Mouse (Mus musculus): ENCODE results near the gene Tyrobp. TPM values are rescaled to one million over a fixed set of nuclear protein-coding genes. Genes with fewer than 3 reads are reported as not detected.

Gene Tyrobp
- not detected in 2 replicates for polyA plus RNA-seq (2012; ENCODE audit: insufficient read depth, insufficient read length, low replicate concordance, missing spikeins)

DNA sequence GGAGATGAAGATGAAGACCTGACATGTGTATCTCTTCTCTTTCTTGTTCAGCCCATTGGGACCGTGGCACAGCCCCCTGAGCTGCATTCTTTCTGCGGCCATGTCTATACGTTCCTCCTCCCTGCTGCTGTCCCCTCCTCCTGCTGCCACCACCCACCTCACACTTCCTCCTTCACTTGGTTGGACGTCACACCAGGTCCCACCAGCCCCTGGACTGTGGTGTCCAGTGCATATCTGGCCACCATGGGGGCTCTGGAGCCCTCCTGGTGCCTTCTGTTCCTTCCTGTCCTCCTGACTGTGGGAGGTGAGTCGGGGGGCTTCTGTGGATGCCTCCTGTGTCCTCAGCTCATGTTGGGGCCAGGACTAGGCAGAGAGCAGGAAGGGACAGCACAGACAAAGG is at the start of gene Tyrobp:
Gene Tyrobp (plus strand): TSS at position 165 of the 400 bp plus-strand sequence.
- WGBS: 81% methylated on average over 5 of the region's 5 CpGs
- Histone ChIP-seq H3K4me3 (ENCODE audit: insufficient read depth, low read depth, low read length) (no peak within 1 kb of the TSS), H3K4me1 (ENCODE audit: control insufficient read depth, insufficient read depth, low read length) (no peaks in the 10 kb centered on the region), H3K27ac (ENCODE audit: insufficient read depth, low read depth, low read length) (no peak within 1 kb of the TSS)
- no peak for TF ChIP-seq CTCF (IDR thresholded peaks at IDR 0.05; ENCODE audit: insufficient read depth, low read depth, low read length)
- no peak for TF ChIP-seq POLR2A (IDR thresholded peaks at IDR 0.05; ENCODE audit: insufficient read depth, low read depth, low read length)

DNA sequence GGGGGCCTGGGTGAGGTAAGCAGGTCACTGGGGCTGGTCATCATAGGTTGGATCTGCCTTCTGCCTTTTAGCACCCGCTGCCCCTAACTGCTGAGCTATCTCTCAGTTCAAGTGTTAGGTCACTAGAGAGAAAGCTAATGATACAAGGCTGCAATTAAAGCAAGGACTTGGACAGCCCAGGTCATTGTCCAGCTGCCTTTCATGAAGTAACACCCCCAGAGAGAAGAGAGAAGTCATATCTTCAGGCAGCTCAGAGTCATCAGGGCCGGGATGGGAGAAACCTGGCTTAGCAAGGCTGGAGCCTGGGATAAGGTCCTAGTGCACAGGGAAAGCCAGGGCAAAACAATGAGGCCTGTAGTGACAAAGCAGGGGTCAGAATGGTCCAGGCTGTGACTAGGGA is 46.1 kb upstream of the Tyrobp start:
- no peak for TF ChIP-seq POLR2A (IDR thresholded peaks at IDR 0.05; ENCODE audit: insufficient read depth, low read depth, low read length)
- no peak for TF ChIP-seq CTCF (IDR thresholded peaks at IDR 0.05; ENCODE audit: insufficient read depth, low read depth, low read length)
- 76% methylated on average over 2 of the region's 2 CpGs for WGBS
- Histone ChIP-seq H3K27ac (ENCODE audit: insufficient read depth, low read depth, low read length) (no peak overlapping the region), H3K4me1 (ENCODE audit: control insufficient read depth, insufficient read depth, low read length) (peaks cover 15% of the 10 kb centered on the region), H3K4me3 (ENCODE audit: insufficient read depth, low read depth, low read length) (no peak overlapping the region)

DNA sequence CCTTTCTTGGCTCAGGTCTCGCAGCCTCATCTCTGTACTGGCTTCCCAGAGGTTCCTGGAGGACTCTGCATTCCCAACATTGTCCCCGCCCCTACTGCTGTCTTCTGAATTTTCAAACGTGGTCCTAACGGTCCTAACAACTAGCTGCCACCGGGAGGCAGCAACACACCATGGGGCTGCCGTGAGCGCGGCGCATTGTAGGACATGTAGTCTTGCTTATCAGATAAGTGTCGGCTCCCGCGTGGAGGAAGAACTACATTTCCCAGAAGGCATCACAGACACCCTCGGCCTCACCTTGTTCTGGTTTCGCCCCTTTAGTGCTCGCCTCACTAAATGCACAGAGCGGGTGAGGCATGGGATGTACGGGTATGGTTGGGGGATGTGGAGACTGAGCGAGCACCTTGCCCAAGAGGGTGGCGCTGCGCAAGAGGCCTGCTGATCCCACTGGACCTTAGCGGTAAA is 40.0 kb upstream of the Tyrobp start:
- peak; percentile 83 for TF ChIP-seq POLR2A (IDR thresholded peaks at IDR 0.05; ENCODE audit: insufficient read depth, low read depth, low read length)
- TF ChIP-seq CTCF (IDR thresholded peaks at IDR 0.05; ENCODE audit: insufficient read depth, low read depth, low read length): peak; percentile 85
- Histone ChIP-seq H3K27ac (ENCODE audit: insufficient read depth, low read depth, low read length) (peak overlapping the region; percentile 79), H3K4me1 (ENCODE audit: control insufficient read depth, insufficient read depth, low read length) (peaks cover 5% of the 10 kb centered on the region; the same call in 1 of the 2 replicates), H3K4me3 (ENCODE audit: insufficient read depth, low read depth, low read length) (peak overlapping the region; percentile 59)
- WGBS: under 1% methylated on average over 21 of the region's 21 CpGs

DNA sequence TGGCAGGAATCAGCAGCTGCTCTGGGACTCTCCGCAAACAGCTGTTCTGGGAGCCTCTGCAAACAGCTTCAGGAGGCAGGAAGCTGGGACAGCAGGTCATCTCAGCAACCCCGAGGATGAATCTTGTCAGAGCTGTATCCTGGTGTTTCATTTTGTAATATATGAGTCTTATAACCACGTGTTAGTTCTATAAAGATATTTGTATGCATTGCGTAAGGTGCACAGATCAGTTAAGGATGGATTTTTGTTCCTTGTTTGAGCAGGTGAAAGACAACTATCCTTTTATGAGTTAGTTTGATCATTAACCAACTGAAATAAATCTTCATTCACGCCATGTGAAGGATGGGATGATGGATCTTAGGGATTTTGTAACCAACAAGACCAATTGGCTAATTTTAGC is 33.5 kb upstream of the Tyrobp start:
- TF ChIP-seq POLR2A (IDR thresholded peaks at IDR 0.05; ENCODE audit: insufficient read depth, low read depth, low read length): no peak
- TF ChIP-seq CTCF (IDR thresholded peaks at IDR 0.05; ENCODE audit: insufficient read depth, low read depth, low read length): no peak
- H3K27ac ChIP-seq (ENCODE audit: insufficient read depth, low read depth, low read length): no peak overlapping the region
- H3K4me1 ChIP-seq (ENCODE audit: control insufficient read depth, insufficient read depth, low read length): peaks cover 3% of the 10 kb centered on the region; the same call in 1 of the 2 replicates
- H3K4me3 ChIP-seq (ENCODE audit: insufficient read depth, low read depth, low read length): no peak overlapping the region
- 59% methylated on average over 5 of the region's 5 CpGs for WGBS

DNA sequence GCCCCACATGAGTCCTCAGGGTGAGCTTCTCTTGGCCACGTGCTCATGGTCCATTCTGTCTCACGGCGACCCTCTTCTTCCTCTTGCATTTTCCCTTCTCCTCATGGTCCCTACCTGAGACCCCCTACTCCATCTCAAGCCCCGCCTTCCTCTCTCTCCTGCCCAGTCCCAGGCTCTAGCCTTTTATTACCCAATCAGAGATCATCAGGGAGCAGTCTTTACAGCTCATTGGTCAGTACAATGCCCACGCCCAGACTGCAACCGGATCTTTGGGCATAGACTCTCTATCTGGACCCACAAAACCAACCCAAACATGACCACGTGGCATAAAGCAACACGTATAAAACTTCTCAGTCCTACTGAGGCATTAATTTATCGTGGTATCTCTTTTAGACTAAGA is 29.5 kb upstream of the Tyrobp start:
- TF ChIP-seq CTCF (IDR thresholded peaks at IDR 0.05; ENCODE audit: insufficient read depth, low read depth, low read length) (no peak), POLR2A (IDR thresholded peaks at IDR 0.05; ENCODE audit: insufficient read depth, low read depth, low read length) (no peak)
- Histone ChIP-seq H3K27ac (ENCODE audit: insufficient read depth, low read depth, low read length) (no peak overlapping the region), H3K4me1 (ENCODE audit: control insufficient read depth, insufficient read depth, low read length) (no peaks in the 10 kb centered on the region), H3K4me3 (ENCODE audit: insufficient read depth, low read depth, low read length) (no peak overlapping the region)
- WGBS: 79% methylated on average over 9 of the region's 9 CpGs

DNA sequence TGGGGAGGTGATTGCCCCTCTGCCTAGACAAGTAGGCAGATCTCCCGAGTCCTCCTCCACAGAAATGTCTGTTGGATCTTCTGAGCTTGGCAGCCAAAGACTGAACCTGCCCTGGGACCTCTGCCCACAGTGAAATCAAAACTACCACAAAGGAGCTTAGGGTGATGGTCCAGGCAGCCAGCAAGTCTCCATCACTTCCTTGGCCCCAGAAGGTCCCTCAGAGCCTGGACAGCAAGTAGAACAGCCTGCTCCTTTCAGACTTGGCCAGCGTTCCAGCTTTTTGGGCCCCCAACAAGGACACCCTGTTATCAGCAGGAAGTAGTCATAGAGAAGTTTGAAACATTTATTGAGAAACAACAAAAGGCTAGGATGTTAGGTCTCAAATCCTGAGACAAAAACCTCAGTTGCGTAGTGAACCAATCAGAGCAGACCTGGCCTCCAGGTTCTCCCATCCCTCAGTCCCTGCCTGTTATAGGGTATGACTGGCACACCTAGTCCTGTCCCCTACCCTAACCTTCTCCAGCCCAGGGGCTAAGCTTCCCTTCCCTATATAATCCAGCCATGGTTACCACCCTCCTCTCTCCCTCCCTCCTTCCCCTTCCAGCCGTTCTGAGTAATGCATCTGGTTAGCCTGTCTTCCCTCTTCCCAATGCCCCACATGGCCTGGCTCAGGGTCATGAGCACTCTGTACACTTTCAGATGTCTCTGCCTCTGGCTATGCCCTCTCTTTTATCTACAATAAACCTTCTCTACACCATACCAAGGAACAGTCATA is 20.6 kb upstream of the Tyrobp start:
- Histone ChIP-seq H3K4me3 (ENCODE audit: insufficient read depth, low read depth, low read length) (no peak overlapping the region), H3K4me1 (ENCODE audit: control insufficient read depth, insufficient read depth, low read length) (peaks cover 12% of the 10 kb centered on the region), H3K27ac (ENCODE audit: insufficient read depth, low read depth, low read length) (peak overlapping the region; percentile 49; the same call in 1 of the 2 replicates)
- 66% methylated on average over 4 of the region's 4 CpGs for WGBS
- no peak; the same call in 1 of the 2 replicates for TF ChIP-seq POLR2A (IDR thresholded peaks at IDR 0.05; ENCODE audit: insufficient read depth, low read depth, low read length)

DNA sequence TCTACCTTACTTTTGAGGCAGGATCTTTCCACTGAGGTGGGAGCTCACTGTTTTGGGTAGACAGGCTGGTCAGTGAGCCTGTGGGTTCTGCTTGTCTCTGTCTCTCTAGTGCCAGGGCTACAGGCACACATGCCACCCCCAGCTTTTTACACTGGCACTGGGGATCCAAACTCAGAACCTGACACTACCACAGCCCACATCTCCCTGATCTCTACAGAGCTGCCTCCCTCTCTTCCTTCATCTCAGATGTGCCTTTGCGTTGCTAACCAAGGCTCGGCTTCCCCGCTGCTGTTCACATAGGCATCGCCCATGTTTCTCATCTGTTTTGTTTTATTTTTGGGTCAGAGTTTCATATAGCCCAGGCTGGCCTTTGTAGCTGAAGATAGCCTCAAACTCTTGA is 19.9 kb upstream of the Tyrobp start:
- WGBS: 61% methylated on average over 4 of the region's 4 CpGs
- H3K4me1 ChIP-seq (ENCODE audit: control insufficient read depth, insufficient read depth, low read length): peaks cover 12% of the 10 kb centered on the region
- TF ChIP-seq CTCF (IDR thresholded peaks at IDR 0.05; ENCODE audit: insufficient read depth, low read depth, low read length): no peak
- no peak for TF ChIP-seq POLR2A (IDR thresholded peaks at IDR 0.05; ENCODE audit: insufficient read depth, low read depth, low read length)
- H3K27ac ChIP-seq (ENCODE audit: insufficient read depth, low read depth, low read length): no peak overlapping the region
- no peak overlapping the region for H3K4me3 ChIP-seq (ENCODE audit: insufficient read depth, low read depth, low read length)

DNA sequence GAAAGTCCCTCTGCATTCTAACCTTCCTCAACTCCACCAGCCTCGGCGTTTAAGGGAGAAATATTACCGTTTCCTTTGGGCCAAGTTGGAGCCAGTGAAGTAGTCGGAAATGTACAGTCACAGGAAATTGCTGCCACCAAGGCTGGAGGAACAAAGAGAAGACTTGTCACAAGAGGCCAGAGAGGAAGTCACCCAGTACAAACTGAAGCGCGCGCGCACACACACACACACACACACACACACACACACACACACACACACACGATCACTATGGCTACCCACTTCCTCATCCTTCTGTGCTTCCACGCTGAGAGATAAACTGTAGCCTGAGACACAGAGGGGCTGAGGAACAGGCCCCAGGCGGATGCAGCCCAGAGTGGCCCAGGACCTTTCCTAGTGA is 19.2 kb upstream of the Tyrobp start:
- WGBS: 40% methylated on average over 11 of the region's 11 CpGs
- Histone ChIP-seq H3K27ac (ENCODE audit: insufficient read depth, low read depth, low read length) (no peak overlapping the region), H3K4me1 (ENCODE audit: control insufficient read depth, insufficient read depth, low read length) (peaks cover 12% of the 10 kb centered on the region), H3K4me3 (ENCODE audit: insufficient read depth, low read depth, low read length) (no peak overlapping the region)
- TF ChIP-seq POLR2A (IDR thresholded peaks at IDR 0.05; ENCODE audit: insufficient read depth, low read depth, low read length): no peak
- no peak for TF ChIP-seq CTCF (IDR thresholded peaks at IDR 0.05; ENCODE audit: insufficient read depth, low read depth, low read length)

DNA sequence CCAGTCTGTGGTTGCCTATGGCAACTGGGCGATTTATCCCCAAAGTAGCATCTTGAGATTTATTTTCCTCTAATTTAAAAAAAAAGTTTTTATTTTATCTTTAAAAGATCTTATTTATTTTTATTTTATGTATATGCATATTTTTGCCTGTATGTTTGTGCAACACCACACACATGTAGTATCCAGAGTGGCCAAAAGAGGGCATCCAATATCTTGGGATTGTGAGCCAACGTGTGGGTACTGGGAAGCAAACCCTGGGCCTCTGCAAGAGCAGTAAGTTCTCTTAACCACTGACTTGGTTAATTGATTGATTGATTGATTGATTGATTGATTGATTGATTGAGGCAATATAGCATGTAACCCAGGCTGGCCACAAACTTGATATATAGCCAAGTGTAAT is 18.7 kb upstream of the Tyrobp start:
- Histone ChIP-seq H3K4me3 (ENCODE audit: insufficient read depth, low read depth, low read length) (no peak overlapping the region), H3K27ac (ENCODE audit: insufficient read depth, low read depth, low read length) (no peak overlapping the region), H3K4me1 (ENCODE audit: control insufficient read depth, insufficient read depth, low read length) (peaks cover 12% of the 10 kb centered on the region)
- TF ChIP-seq POLR2A (IDR thresholded peaks at IDR 0.05; ENCODE audit: insufficient read depth, low read depth, low read length): no peak
- TF ChIP-seq CTCF (IDR thresholded peaks at IDR 0.05; ENCODE audit: insufficient read depth, low read depth, low read length): no peak
- WGBS: 43% methylated on average over 2 of the region's 2 CpGs
